Mouse (Mus musculus) C2C12 (cell line): Measurements from ENCODE around the gene Tmem120a. TPM values are rescaled to one million over a fixed set of nuclear protein-coding genes. Genes with fewer than 3 reads are reported as not detected.

Source experiments
- H3K27me3 ChIP-seq: one replicate; pipeline ENCODE4 v1.6.1; 2011; ENCODE audit not compliant: control insufficient read depth, insufficient read depth, insufficient read length
- H3K36me3 ChIP-seq: one replicate; pipeline ENCODE4 v1.6.1; 2011; ENCODE audit not compliant: control insufficient read depth, insufficient read depth
- H3K4me3 ChIP-seq: one replicate; pipeline ENCODE4 v1.5.1; 2011; ENCODE audit warnings: mild to moderate bottlenecking, control low read depth; ENCODE audit not compliant: poor library complexity, insufficient read depth, severe bottlenecking
- H3K79me2 ChIP-seq: one replicate; pipeline ENCODE4 v1.6.1; 2011; ENCODE audit not compliant: control insufficient read depth, insufficient read depth
- H3K79me3 ChIP-seq: one replicate; pipeline ENCODE4 v1.6.1; 2011; ENCODE audit warnings: low read depth, control low read depth
- H3ac ChIP-seq: one replicate; pipeline ENCODE3; 2011; ENCODE audit warnings: low read depth; ENCODE audit not compliant: control insufficient read depth, insufficient read length
- CEBPB ChIP-seq: IDR thresholded peaks from one replicate; pipeline ENCODE4 v1.6.1; 2011; ENCODE audit warnings: low read depth, mild to moderate bottlenecking, control low read depth, moderate library complexity
- CTCF ChIP-seq: IDR thresholded peaks from one replicate; pipeline ENCODE4 v1.5.1; 2011; ENCODE audit not compliant: control insufficient read depth, insufficient read depth, insufficient read length
- FOSL1 ChIP-seq: IDR thresholded peaks from one replicate; pipeline ENCODE4 v1.8.0; 2011; ENCODE audit warnings: mild to moderate bottlenecking, low read length; ENCODE audit not compliant: poor library complexity, insufficient read depth, severe bottlenecking
- MAX ChIP-seq: IDR thresholded peaks from one replicate; pipeline ENCODE4 v1.6.1; 2011; ENCODE audit warnings: mild to moderate bottlenecking, control low read depth
- MYOD1 ChIP-seq: IDR thresholded peaks from one replicate; pipeline ENCODE4 v1.6.1; 2011; ENCODE audit warnings: low read depth; ENCODE audit not compliant: control insufficient read depth, insufficient read length
- MYOG ChIP-seq: IDR thresholded peaks from one replicate; pipeline ENCODE4 v1.6.1; 2011; ENCODE audit not compliant: control insufficient read depth, insufficient read length; ENCODE audit errors: extremely low read depth
- USF1 ChIP-seq: IDR thresholded peaks from one replicate; pipeline ENCODE4 v1.6.1; 2011; ENCODE audit warnings: low read depth, mild to moderate bottlenecking, control low read depth, moderate library complexity
- polyA plus RNA-seq: library from polyadenylated mRNA; unstranded; fragments of >200 nt; fragmentation: generic; extraction: Trizol; gene quantifications from one replicate; pipeline ENCODE4 v1.2.1, GENCODE M21; 2012; ENCODE audit warnings: missing spikeins

Gene Tmem120a
- polyA plus RNA-seq, 1 experiment, result 75.2 TPM

GRCm38 (mm10) chr5:135730278-135730677, 14.0 kb downstream of the Tmem120a start:
- TF ChIP-seq FOSL1, result no peak
- no peak for TF ChIP-seq USF1
- TF ChIP-seq CTCF, result no peak
- TF ChIP-seq MAX, result no peak
- TF ChIP-seq MYOD1, result no peak
- TF ChIP-seq CEBPB, result no peak
- no peak for TF ChIP-seq MYOG
- no peaks in the 10 kb centered on the region for H3K27me3 ChIP-seq
- peaks cover 40% of the 10 kb centered on the region for H3K36me3 ChIP-seq
- H3K4me3 ChIP-seq, result no peak overlapping the region
- peaks cover 10% of the 10 kb centered on the region for H3K79me2 ChIP-seq
- no peak overlapping the region for H3ac ChIP-seq
- H3K79me3 ChIP-seq, result no peaks in the 10 kb centered on the region

DNA sequence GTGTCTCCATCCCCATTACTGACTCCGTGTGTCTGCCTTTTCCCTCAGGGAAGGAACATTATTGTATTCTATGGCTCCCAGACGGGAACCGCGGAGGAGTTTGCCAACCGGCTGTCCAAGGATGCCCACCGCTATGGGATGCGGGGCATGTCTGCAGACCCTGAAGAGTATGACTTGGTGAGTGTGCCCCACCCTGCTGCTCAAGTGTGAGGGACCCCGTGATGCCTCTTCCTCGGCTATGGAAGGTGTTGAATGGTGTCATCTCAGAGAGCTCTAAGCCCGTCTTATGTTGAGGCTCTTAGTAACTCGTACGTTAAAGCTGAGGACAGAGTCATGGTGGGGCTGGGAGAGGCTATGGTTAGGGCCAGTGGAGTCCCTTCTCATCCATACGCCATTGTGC, 14.9 kb downstream of the Tmem120a start:
- Histone ChIP-seq H3K79me3 (no peaks in the 10 kb centered on the region), H3ac (no peak overlapping the region), H3K36me3 (peaks cover 32% of the 10 kb centered on the region), H3K4me3 (no peak overlapping the region), H3K79me2 (peaks cover 18% of the 10 kb centered on the region), H3K27me3 (no peaks in the 10 kb centered on the region)
- no peak for TF ChIP-seq MYOD1
- no peak for TF ChIP-seq USF1
- no peak for TF ChIP-seq CEBPB
- TF ChIP-seq MYOG, result no peak
- TF ChIP-seq FOSL1, result no peak
- TF ChIP-seq MAX, result no peak
- no peak for TF ChIP-seq CTCF

- H3K79me2 ChIP-seq, result peaks cover 28% of the 10 kb centered on the region
- no peak overlapping the region for H3ac ChIP-seq
- peaks cover 2% of the 10 kb centered on the region for H3K79me3 ChIP-seq
- no peak for TF ChIP-seq MYOG
- H3K27me3 ChIP-seq, result no peaks in the 10 kb centered on the region
- H3K36me3 ChIP-seq, result peaks cover 32% of the 10 kb centered on the region
- no peak overlapping the region for H3K4me3 ChIP-seq
These were observed 15.9 kb downstream of the Tmem120a start for GRCm38 (mm10) chr5:135728361-135728760.

- H3K36me3 ChIP-seq, result peaks cover 32% of the 10 kb centered on the region
- TF ChIP-seq CTCF (no peak), FOSL1 (no peak), CEBPB (no peak), USF1 (no peak), MYOG (no peak), MYOD1 (no peak), MAX (no peak)
- H3K79me2 ChIP-seq, result peaks cover 32% of the 10 kb centered on the region
These were observed 16.4 kb downstream of the Tmem120a start for GRCm38 (mm10) chr5:135727871-135728270.

GRCm38 (mm10) chr5:135726641-135727346, 17.5 kb downstream of the Tmem120a start:
- Histone ChIP-seq H3K79me3 (peaks cover 3% of the 10 kb centered on the region), H3K79me2 (peaks cover 32% of the 10 kb centered on the region), H3ac (no peak overlapping the region), H3K27me3 (no peaks in the 10 kb centered on the region), H3K4me3 (no peak overlapping the region), H3K36me3 (peaks cover 25% of the 10 kb centered on the region)
- TF ChIP-seq MYOG (no peak), MYOD1 (no peak), MAX (no peak), FOSL1 (no peak), CTCF (no peak), CEBPB (no peak), USF1 (no peak)

More at GRCm38 (mm10) chr5:135727871-135728270, 16.4 kb downstream of the Tmem120a start:
- H3K79me3 ChIP-seq, result peaks cover 3% of the 10 kb centered on the region
- no peak overlapping the region for H3K4me3 ChIP-seq
- no peaks in the 10 kb centered on the region for H3K27me3 ChIP-seq
- no peak overlapping the region for H3ac ChIP-seq

DNA sequence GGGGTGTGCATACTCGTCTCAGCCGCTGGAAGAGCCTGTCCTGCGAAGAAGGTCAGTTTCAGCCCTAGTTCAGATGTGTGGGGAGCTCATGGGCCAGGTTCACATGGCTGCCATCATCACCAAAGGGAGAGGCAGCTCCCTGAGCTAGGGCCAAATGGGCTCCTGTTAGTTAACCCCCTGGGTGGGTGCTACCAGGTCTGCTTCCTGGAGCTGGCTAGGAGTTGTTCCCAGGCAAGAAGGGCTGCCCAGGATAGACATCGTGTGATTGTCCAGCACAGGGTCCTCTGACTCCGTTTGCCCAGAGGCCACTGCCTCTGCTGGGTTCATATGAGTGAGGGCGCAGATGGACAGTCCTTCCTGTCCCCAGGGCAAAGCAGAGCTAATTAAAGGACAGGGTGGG, 18.3 kb downstream of the Tmem120a start:
- H3K36me3 ChIP-seq, result peaks cover 20% of the 10 kb centered on the region
- no peak overlapping the region for H3K4me3 ChIP-seq
- TF ChIP-seq MAX (no peak), MYOD1 (no peak), CEBPB (no peak), MYOG (no peak), CTCF (no peak), FOSL1 (no peak), USF1 (no peak)
- no peaks in the 10 kb centered on the region for H3K27me3 ChIP-seq
- peaks cover 3% of the 10 kb centered on the region for H3K79me3 ChIP-seq
- H3K79me2 ChIP-seq, result peaks cover 37% of the 10 kb centered on the region
- H3ac ChIP-seq, result no peak overlapping the region
